Mouse (Mus musculus) bone marrow, adult 2 months (tissue): ENCODE results near the gene Gm136.

ENCODE experiments used
- CTCF ChIP-seq: fragments of 200-500 bp; IDR thresholded peaks from 2 replicates; pipeline ENCODE4 v1.5.1; 2011; ENCODE audit warnings: low read length, control low read depth; ENCODE audit not compliant: control insufficient read depth, insufficient read depth
- POLR2A ChIP-seq: fragments of 200-500 bp; IDR thresholded peaks from 2 replicates; pipeline ENCODE4 v1.6.1; 2011; ENCODE audit warnings: low read depth, mild to moderate bottlenecking, control low read depth, low read length, borderline replicate concordance; ENCODE audit not compliant: control insufficient read depth

DNA sequence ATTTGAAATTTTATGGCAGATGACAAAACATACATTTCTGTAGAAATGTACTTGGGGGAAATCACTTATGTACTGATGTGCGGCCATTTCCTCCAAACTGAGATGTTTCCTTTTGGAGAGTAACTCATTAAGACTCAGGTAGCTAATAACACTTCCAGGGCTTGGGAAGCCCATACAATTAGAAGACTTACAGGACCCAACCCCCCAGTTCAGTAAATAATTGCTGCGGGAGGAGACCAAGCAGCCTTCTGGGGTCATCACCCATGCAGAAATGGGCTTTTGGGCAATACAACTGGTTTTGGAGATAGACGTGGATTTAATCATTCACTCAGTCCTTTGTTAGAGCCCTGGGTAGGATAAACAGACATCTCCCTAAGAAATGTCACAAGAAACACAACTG, 48.8 kb downstream of the Gm136 start:
- TF ChIP-seq CTCF (no peak), POLR2A (no peak)
